Mouse (Mus musculus): ENCODE data around the gene Dynll2. TPM values are rescaled to one million over a fixed set of nuclear protein-coding genes. Genes with fewer than 3 reads are reported as not detected.
"Not testable (repeated sequence)": the region's sequence is repeated elsewhere in the genome, so short reads cannot be mapped to it uniquely, and the experiment has no call there.

Dynll2 gene
- polyA plus RNA-seq, 1 experiment, result 344 TPM

DNA sequence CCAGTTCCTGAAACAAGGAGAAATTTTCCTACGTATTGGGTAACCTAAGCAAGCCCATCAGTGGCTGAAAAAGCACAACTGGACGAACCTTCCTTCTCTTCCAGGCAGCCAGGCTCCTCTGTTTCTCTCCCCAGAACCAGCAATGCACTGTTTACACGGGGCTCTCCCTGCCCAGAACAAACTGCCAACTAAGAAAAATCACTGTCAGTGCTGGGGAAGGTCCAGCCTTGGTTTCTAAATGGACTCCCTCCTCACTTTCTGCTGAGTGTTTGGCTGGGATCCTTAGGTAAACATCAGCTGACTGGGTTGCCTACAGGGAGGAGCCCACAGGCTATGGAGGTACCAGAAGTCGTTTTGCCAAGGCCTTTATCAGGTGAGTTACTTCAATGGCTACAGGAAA, 4.5 kb upstream of the Dynll2 start:
- no peak for DNase-seq (ENCODE audit: extremely low spot score in 1 of 2, low spot score in 1 of 2)

DNA sequence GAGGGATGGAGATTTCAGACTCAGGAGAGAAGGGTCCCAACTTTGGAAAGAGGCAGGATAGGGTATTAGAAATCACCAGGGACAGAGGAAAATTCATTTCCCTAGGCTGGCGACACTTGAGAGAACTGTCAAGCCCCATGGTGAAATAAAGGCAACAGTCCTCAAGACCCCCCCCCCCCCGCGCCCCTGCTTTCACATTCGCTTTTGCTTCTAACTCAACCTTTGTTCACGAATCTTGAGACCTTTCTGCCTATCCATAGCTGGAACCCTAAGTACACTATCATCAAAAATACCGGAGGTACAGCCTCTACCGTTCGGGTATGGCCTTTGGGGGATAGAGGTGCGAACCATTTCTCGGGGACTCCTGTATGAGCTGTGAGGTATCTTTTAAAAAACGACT, 528 bp upstream of the Dynll2 start:
- no peak for DNase-seq (ENCODE audit: extremely low spot score in 1 of 2, low spot score in 1 of 2)

- DNase-seq (ENCODE audit: extremely low spot score in 1 of 2, low spot score in 1 of 2), result peak in 1 of 2 experiments; percentile 51
Measured at GRCm38 (mm10) chr11:87986141-87986741, 1.1 kb downstream of the Dynll2 start.

DNA sequence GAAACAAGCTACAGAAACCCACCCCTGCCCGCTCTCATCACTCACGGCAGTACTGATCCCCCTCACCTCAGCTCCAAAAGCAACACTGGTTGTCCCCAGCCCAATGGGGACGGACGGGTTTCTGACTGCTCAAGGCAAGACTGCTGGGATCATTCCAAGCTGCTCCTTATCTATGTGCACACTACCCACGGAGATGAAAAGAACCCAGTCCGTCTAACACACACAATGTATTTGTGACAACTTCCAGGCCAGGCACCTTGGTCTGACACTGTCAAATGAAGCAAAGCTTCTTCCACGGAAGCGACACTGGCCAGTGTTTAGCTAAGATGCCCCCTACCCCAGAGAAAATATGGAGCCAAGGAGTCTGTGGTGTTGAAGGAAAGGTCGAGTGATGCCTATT, 1.7 kb downstream of the Dynll2 start:
- no peak for DNase-seq (ENCODE audit: extremely low spot score in 1 of 2, low spot score in 1 of 2)

DNA sequence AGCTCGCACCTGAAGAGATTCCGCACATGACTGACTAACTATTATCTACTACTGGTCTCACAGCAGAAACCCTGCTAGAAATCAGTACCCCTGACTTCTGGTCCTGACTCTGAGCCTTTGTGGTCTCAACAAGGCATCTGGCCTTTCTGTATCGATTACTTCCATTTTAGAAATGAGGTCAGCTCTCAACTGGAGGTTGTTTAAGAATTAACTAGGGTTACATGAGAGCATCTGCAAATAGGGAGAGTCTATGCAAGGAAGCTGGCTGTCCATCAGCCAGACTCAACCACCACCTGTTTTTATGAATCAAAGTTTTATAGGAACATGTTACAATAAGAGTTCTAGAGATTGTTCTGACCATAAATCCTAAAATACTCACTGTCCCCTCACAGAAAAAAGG, 2.8 kb downstream of the Dynll2 start:
- no peak for DNase-seq (ENCODE audit: extremely low spot score in 1 of 2, low spot score in 1 of 2)

GRCm38 (mm10) chr11:87978905-87979304, 8.4 kb downstream of the Dynll2 start:
- no peak for DNase-seq (ENCODE audit: extremely low spot score in 1 of 2, low spot score in 1 of 2)

- not testable (repeated sequence) for DNase-seq (ENCODE audit: extremely low spot score in 1 of 2, low spot score in 1 of 2)
Measured at GRCm38 (mm10) chr11:87977021-87977420, 10.3 kb downstream of the Dynll2 start.

DNA sequence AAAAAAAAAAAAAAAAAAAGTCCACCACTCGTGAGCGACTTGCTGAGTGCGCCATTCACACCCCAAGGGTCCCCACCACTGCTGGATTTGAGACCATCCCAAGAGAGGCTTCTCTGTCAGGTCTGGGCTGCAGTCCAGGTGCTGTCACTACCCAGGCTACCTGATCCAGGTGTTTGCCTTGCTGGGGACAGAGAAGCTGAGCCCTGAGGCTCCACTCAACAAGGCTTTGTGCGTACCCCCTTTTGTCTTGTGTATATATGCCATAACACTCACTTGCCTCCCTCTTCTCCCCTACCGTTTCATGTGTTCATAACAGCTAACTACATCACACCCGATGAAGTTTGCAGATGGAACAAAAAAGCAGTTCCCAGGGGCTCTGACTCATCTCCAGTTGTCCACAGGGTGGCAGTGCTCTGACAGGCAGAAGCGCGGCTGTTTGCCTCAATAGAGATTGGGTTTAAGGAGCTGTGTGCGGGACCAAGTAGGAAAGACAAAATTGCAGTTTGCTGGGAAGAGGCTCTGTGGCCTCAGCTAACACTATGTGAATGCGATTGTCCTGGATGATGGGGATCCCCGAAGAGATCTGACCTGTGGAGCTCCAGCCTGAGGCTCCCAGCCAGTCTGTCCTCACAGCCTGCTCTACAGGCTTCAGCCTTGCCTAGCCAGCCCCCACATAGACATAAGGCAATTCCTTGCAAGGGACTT, 12.7 kb downstream of the Dynll2 start:
- DNase-seq (ENCODE audit: extremely low spot score in 1 of 2, low spot score in 1 of 2), result peak in 1 of 2 experiments; percentile 81

DNA sequence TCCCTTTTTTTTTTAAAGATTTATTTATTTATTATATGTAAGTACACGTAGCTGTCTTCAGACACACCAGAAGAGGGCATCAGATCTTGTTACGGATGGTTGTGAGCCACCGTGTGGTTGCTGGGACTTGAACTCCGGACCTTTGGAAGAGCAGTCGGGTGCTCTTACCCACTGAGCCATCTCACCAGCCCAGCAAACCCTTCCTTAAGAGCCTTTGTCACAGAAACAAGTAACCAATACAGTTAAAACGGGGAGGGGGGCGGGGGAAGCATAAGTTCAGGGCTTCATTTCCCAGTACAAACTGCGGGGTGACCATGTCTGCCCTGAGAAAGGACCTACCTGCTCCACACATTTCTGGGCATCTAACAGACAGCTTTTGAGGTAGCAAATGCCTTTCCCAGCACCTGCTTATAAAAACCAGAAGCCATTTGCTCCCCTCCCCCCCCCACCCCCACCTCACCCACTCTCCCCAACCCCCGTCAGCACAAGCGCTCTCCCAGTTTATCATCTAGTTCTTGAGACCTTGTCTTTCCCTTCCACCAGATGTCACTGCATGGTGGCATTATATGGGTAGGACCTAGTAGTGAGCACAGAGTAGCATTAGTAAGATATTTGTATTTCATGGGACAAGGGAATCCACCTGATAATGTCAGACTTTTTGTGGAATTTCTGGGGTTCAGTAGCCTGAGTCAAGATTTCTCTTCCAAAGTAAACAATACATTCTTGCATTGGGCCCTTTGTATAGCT, 13.6 kb downstream of the Dynll2 start:
- DNase-seq (ENCODE audit: extremely low spot score in 1 of 2, low spot score in 1 of 2), result no peak

DNA sequence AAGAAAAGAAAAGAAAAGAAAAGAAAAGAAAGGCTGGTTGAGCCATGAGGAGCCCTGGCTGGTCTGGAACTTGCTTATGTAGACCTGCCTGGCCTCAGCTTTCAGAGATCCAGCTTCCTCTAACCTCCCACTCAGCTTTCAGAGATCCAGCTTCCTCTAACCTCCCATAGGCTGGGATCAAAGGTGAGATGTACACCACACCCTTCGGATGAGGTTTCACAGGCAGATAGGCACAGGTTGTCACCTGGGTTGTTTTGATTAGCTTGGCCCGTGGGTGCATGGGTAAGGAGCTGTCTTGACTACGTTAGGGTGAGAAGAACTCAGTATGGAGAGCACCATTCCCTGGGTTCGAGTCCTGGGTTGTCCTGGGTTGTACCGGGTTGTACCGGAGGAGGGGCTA, 14.5 kb downstream of the Dynll2 start:
- DNase-seq (ENCODE audit: extremely low spot score in 1 of 2, low spot score in 1 of 2), result no peak

DNA sequence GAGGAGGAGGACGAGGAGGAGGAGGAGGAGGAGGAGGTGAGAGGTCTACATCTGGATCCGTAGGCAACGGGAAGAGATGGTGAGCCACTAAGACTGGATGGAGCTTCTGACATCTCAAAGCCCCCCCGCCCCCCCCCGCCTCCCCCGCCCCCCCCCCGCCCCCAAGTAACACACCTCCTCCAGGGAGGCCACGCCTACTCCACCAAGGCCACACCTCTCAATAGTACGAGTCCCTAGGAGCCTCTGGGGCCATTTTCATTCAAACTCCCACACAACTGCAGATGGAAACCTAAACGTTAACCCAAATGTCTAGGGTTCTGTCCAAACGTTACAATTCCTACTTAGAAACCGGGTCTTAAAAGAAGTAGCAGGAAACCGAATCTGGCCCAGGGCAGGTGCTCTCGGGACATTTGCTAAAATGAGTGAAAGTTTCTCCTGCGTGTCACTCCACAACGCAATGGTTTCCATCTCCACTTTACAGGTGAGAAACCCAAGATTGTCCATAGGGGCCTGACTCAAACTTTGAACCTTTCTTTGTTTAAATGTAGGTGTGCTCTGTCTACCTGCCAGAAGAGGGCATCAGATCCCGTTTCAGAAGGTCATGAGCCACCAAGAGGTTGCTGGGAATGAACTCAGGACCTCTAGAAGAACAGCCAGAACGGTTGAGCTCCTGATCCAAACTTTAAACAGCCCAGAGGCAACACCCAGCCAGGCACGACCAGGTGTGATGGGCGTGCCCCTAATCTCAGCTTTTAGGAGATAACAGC, 18.8 kb downstream of the Dynll2 start:
- no peak for DNase-seq (ENCODE audit: extremely low spot score in 1 of 2, low spot score in 1 of 2)

DNA sequence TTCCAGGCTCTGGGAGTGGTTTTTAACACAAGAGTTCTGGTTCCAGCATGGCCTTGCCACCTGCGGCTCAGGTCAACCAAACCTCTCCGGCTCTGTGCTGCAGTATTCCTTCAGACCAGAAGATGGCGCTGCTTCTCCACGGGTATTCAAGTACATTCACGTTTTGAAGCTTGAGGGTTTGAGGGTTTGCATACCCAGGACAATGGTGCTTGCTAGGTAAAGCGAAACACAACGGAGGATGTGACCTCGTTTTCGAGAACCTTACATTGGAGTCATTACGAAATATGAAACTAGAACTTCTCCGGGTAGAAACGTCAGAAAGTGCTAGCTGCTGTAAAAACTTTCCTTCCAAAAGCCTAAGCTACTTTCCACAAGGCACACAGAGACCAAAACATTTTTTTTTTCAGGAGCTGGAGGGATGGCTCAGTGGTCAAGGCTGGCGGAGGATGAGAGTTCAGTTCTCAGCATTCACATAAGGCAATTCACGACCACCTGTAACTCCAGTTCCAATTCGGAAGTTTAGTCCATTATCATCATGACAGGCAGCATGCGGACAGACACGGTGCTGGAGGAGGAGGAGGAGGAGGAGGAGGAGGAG, 19.5 kb downstream of the Dynll2 start:
- DNase-seq (ENCODE audit: extremely low spot score in 1 of 2, low spot score in 1 of 2), result peak; percentile 73 to 96

DNA sequence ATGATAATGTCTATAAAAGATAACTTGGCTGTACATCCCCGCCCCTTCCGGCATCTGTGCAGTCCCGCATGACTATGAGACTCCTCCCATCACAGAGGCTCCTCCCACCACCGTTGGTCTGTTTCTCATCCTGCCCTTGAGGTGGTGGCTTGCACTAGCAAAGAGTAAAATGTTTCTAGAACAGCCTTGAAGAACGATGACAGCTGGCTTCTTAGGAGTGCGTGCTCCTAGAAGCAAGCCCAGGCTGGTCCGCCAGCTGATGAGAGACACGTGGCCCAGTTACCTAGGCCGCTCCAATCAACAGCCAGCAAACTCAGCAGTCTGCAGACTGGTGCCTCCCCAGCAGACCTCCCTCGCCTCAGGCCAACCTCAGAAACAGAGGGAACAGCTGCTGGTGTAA, 21.1 kb downstream of the Dynll2 start:
- DNase-seq (ENCODE audit: extremely low spot score in 1 of 2, low spot score in 1 of 2), result no peak

GRCm38 (mm10) chr11:87965293-87965692, 22.0 kb downstream of the Dynll2 start:
- no peak for DNase-seq (ENCODE audit: extremely low spot score in 1 of 2, low spot score in 1 of 2)

DNA sequence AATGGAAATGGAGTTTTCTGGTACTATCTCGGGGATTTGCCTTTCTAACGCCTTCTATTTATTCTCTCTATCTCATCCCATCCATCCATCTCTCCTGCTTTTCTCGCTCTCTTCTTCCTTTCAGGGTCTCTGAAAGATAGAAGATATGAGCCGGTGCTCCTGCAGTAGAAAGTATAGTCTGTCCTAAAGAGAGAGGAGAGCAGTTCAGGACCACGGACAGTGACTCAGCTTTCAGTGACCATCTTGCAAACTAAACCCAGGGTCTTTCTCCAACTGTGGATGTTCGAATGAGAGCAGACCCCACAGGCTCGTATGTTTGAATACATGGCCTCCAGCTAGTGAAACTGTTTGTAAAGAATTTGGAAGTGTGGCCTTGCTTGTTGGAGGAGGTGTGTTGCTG, 30.3 kb downstream of the Dynll2 start:
- DNase-seq (ENCODE audit: extremely low spot score in 1 of 2, low spot score in 1 of 2), result no peak

- peak in 1 of 2 experiments; percentile 57 for DNase-seq (ENCODE audit: extremely low spot score in 1 of 2, low spot score in 1 of 2)
Measured at GRCm38 (mm10) chr11:87955144-87955543, 32.2 kb downstream of the Dynll2 start.

GRCm38 (mm10) chr11:87949990-87950389, 37.3 kb downstream of the Dynll2 start:
- DNase-seq (ENCODE audit: extremely low spot score in 1 of 2, low spot score in 1 of 2), result peak in 1 of 2 experiments; percentile 28

DNA sequence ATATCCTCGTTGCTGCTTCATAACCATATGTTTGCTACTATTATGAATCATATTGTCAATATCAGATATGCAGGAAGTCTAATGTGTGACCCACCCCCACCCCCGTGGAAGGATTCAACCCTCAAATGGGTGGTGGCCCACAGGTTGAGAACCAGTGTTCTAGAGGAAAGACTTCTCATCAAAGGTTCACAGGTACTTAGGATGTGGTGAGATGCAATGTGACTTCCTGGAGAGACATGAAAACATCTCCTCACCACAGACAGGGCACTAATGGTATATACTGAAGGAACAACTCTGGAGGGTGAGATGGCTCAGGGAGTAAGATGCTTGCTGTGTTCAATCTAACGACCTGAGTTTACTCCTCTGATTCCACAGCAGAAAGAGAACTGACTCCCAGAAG, 51.9 kb downstream of the Dynll2 start:
- no peak for DNase-seq (ENCODE audit: extremely low spot score in 1 of 2, low spot score in 1 of 2)

DNA sequence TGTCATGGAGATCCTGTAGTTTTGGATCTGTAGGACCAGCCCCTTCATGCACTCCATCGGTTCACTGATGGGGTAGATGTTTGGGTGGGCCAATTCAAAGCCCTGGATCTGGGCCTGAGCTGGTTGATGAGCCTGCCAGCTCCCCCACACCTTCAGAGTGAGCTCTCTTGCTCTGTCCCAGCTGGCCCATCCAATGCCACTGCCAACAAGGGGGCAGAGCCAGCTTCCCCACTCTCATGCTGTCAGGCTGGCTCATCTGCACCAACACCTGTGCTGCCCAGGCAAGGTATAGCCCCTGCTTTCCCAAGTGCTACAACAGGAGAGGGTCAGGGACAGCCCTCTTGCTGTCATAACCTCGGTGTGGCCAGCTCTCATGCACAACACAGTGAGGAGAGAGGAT, 53.6 kb downstream of the Dynll2 start:
- no peak for DNase-seq (ENCODE audit: extremely low spot score in 1 of 2, low spot score in 1 of 2)

DNA sequence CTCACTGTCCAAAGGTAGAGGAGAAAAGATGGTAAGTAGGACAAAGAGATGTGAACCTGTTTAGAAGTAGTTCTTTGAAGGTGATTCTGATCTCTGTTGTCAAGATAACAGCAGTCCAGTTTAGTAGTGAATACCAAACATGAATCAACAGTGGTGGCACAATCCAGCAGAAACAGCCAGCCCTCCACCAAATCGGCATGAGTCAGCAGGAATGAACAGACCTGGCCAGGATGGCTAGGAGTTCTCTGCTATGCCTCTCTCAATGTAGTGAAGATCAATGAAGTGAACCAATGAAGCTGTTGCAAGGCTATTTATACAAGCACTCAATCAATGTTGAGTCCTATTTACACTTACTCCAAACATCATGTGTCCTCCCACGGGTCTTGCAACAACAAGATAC, 57.0 kb downstream of the Dynll2 start:
- no peak for DNase-seq (ENCODE audit: extremely low spot score in 1 of 2, low spot score in 1 of 2)
